Mouse (Mus musculus): ENCODE measurements around the gene Smco3.

DNA sequence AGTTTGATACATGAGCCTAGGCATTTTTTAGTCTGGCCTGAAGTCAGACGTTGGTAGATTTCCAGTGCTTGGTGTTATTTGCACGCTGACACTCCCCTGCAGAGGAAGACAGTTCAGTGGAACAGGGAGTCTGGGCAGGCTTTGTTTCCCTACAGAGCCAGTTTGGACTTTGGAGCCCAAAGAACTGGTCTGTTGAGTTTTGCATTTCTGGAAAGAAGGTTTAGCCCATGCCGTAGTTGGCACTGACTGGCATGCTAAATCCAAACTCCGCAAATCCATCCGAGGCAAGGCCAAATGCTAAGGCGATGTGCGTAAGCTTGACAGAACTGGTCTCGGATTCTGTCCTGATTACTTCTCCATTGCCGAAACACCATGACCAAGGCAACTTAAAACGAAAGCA is 24.1 kb downstream of the Smco3 start:
- TF ChIP-seq TAL1 (conservative IDR thresholded peaks at IDR 0.05; ENCODE audit: low read depth, low read length), result no peak
- no peak for TF ChIP-seq CTCF (IDR thresholded peaks at IDR 0.05; ENCODE audit: low read depth, low read length)
- no peak for TF ChIP-seq GATA1 (IDR thresholded peaks at IDR 0.05; ENCODE audit: borderline replicate concordance, low read length)
- TF ChIP-seq POLR2AphosphoS5 (IDR thresholded peaks at IDR 0.05; ENCODE audit: insufficient replicate concordance, low read depth, low read length), result 0 out of 2 replicates have a peak, but pooled peaks have one; percentile 74

Data from G1E (cell line).